Mouse (Mus musculus): ENCODE data around the gene B4galnt4. TPM values are rescaled to one million over a fixed set of nuclear protein-coding genes. Genes with fewer than 3 reads are reported as not detected.
A peak's percentile ranks its signal among the peaks of the same experiment; 100 is the strongest.
"Not testable (repeated sequence)": the region's sequence is repeated elsewhere in the genome, so short reads cannot be mapped to it uniquely, and the experiment has no call there.

B4galnt4 gene
- 10 to 100 TPM; 92.9 to 93.9 TPM for total RNA-seq (2021)
- long read RNA-seq, experiment 1, transcript B4galnt4-201 (20 exons, 3,556 nt) = major isoform, 5 of 33 reads
- long read RNA-seq, experiment 1, partial matches to known transcripts = 23 of 33 reads
- long read RNA-seq, experiment 1, other reads (novel, unspliced or antisense) = 5 of 33 reads
- long read RNA-seq, experiment 2, transcript B4galnt4-201 (20 exons, 3,556 nt) = major isoform, 12 of 39 reads
- long read RNA-seq, experiment 2, partial matches to known transcripts = 20 of 39 reads
- long read RNA-seq, experiment 2, other reads (novel, unspliced or antisense) = 7 of 39 reads

- DNase-seq (ENCODE audit: low spot score in 2 of 2) = peak; percentile 95 to 96
- intact Hi-C loops (cut with DNase I) = no loop called here
Measured at GRCm38 (mm10) chr7:141060426-141061242, at the start of gene B4galnt4. Gene B4galnt4 (plus strand): TSS chr7:141061104.

- DNase-seq (ENCODE audit: low spot score in 2 of 2) = no peak
- intact Hi-C loops (cut with DNase I) = no loop called here
Measured at GRCm38 (mm10) chr7:141011238-141011770, 49.6 kb upstream of the B4galnt4 start.

DNA sequence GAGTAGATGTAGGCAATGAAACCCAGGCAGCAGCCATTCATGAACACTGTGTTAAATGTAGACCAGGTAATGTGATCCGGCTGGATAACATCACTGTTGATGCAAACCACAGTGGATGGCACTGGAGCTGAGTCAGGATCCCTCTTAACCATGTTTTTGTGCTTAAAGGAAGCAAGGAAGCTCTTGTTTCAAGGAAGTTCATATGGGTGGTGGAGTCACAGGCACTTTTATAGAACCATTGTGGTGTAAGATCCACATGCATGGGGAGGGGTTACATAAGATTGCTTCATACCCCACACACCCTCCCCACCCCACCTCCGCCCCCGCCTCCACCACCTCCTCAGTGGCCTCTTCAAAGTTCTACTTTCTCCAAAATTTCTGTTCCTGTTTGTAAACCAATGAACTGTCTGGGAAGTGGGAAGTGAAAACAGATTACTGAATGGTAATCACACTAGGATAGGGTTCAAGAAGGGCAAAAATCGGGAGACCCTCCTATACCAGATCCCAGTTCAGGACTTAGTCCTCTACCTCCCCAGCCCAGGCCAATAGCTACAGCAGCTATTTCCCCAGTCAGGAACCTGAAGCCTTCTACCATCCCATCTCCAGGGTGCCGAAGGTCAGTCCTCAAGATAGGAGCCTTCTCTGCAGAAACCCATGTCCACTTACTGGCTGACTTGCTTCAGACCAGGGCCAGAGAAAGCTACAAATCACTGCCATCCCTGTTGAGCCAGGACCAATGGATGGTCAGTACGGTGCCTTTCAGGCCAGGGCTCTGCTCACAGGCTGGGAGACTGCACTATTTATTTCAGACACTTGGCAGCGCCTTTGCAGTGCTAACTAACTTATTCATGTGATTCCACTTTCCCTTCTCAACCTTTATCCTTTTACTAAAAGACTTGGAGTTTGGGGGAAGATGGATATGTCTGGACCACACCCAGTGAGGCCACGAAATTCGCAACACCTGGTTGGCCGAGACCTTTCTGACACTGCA lies 43.9 kb upstream of the B4galnt4 start:
- DNase-seq (ENCODE audit: low spot score in 2 of 2) = no peak
- intact Hi-C loops (cut with DNase I) = no loop called here

GRCm38 (mm10) chr7:141017824-141018223 lies 43.1 kb upstream of the B4galnt4 start, which contains the start of gene Ifitm6:
Gene Ifitm6 (minus strand): TSS chr7:141017924.
- DNase-seq (ENCODE audit: low spot score in 2 of 2); intact Hi-C loops (cut with DNase I): not testable (repeated sequence)

DNA sequence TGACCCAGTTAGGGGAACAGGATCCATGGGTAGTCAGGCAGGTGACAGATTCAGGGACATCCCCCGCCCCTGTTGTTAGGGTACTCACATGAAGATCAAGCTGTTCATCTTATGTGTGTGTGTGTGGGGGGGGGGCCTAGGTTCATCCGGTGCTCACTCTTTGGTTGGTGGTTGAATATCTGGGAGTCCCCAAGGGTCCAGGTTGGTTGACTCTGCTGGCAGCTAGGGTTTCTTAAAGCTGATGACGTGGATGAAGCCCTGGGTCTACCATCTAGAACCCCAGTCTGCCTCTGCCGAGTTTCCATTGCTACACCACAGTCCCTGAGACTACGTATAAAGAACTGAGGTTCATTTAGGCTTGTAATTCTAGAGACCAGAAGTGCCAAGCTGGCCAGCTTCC lies 41.9 kb upstream of the B4galnt4 start:
- intact Hi-C loops (cut with DNase I) = no loop called here
- no peak for DNase-seq (ENCODE audit: low spot score in 2 of 2)

DNA sequence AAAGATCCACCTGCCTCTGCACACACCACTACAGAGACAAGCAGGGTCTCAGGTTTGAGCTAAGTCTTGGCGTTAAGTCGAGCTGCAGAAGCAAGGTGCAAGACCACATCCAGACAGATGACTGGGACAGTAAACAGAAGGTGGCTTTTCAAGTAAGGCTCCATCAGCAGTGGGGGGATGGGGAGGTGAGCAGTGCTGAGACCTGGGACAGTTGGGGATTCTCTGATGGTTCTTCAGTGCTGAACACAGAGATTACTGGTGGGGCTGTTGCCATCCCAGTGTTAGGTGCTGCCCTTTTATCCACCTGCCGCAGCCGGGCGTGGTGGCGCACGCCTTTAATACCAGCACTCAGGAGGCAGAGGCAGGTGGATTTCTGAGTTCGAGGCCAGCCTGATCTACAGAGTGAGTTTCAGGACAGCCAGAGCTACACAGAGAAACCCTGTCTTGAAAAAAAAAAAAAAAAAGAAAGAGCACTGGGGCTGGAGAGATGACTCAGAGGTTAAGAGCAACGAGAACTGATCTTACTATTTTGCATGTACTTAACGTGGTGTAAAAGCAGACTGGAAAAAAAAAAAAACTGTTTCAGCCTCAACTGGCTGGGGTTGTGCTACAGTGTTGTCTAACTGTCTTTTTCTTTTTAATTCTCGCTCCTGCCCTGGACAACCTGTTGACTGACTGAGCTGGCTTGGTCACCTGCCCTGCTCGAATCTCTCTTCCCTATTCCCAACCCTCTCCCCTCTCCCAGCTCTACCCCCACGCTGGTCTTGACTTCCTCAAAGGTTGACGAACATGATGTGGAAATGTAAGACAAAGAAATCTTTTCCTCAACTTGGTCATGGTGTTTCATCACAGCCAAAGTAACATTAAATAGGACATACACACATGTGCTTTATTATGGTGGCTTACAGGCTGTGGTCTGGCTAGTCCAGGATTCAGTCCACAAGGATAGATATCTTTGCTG lies 39.1 kb upstream of the B4galnt4 start:
- no peak for DNase-seq (ENCODE audit: low spot score in 2 of 2)
- intact Hi-C loops (cut with DNase I) = no loop called here

DNA sequence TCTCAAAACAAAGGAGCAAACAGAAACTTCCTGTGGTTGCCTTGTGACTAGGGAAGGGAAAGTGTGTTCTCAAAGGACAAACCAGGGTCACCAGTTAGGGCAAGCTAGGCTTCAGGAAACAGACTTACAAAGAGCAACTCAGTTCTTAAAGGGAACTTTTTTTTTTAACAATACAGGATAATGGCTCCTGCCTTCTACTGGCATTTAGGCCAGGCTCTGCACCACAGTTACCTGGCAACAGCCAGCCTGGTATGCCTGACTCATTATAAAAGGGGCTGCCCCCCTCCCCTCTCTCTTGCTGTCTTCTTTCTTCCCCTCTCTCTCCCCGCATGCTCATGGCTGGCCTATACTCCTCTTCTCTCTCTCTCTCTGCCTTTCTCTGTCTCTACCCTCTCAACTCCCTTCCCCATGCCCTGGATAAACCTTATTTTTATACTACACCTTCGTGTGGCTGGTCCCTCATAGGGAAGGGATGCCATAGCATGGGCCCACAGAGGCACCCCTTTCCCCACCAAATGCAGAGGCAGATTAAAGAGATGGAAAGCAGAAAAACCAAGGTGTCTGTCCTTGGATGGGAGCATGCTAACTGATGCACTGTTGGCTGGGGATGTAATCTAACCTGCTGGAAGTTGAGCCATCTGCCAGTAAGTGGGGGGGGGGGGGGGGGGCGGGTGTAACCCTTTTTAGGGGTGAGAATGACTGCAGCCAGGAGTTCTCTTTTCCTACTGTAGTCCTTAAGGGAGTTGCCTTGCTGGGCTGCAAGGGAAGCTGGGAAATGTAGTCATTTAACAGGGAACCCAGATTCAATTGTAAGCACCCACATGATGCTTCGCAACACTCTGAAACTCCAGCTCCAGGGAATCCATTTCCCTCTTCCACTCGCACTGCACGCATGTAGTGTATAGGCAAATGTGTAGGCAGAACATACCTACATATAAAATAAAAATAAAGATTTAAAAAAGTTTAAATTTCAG lies 35.8 kb upstream of the B4galnt4 start:
- DNase-seq (ENCODE audit: low spot score in 2 of 2) = peak in 1 of 2 experiments; percentile 23
- intact Hi-C loops (cut with DNase I) = no loop called here

GRCm38 (mm10) chr7:141026097-141026739 lies 34.7 kb upstream of the B4galnt4 start:
- no peak for DNase-seq (ENCODE audit: low spot score in 2 of 2)
- intact Hi-C loops (cut with DNase I) = no loop called here

DNA sequence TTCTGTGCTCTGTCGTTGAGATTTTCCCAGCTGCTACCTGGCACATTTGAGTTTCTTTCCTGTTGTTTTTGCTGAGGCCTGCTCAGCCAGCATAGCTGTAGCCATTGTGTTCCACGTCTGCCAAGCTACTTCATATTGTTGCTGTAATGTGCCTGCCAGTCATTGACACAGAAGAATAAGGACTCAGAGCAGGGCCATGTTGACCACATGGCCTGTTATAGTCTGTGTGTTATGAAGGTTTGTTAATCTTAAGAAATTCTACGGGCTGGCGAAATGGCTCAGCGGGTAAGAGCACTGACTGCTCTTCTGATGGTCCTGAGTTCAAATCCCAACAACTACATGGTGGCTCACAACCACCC lies 34.2 kb upstream of the B4galnt4 start:
- intact Hi-C loops (cut with DNase I) = no loop called here
- DNase-seq (ENCODE audit: low spot score in 2 of 2) = no peak

DNA sequence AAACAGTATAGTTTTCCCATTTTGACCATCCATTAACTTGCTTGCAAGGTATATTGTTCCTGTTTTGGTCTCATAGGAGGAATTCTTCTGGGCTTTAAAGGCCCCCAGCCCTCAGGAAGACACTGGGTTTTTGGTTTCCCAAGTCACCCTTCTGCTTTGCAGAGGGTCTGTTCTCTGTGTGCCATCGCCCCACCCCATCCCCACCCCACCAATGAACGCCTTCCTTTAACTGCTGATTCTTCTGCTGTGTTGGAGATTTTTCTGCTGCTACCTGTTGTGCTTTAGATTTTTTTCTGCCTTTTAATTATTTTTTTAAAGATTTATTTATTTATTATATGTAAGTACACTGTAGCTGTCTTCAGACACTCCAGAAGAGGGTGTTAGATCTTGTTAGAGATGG lies 32.1 kb upstream of the B4galnt4 start, which contains the start of gene Gm17387:
Gm17387 (plus strand) TSS at position 301 of the 400 bp plus-strand sequence.
- DNase-seq (ENCODE audit: low spot score in 2 of 2) = no peak
- intact Hi-C loops (cut with DNase I) = no loop called here

- no peak for DNase-seq (ENCODE audit: low spot score in 2 of 2)
- intact Hi-C loops (cut with DNase I) = no loop called here
Measured at GRCm38 (mm10) chr7:141030390-141030789, 30.5 kb upstream of the B4galnt4 start.

GRCm38 (mm10) chr7:141032458-141033167 lies 28.3 kb upstream of the B4galnt4 start:
- intact Hi-C loops (cut with DNase I) = no loop called here
- DNase-seq (ENCODE audit: low spot score in 2 of 2) = no peak

GRCm38 (mm10) chr7:141036624-141037023 lies 24.3 kb upstream of the B4galnt4 start:
- DNase-seq (ENCODE audit: low spot score in 2 of 2); intact Hi-C loops (cut with DNase I): not testable (repeated sequence)

DNA sequence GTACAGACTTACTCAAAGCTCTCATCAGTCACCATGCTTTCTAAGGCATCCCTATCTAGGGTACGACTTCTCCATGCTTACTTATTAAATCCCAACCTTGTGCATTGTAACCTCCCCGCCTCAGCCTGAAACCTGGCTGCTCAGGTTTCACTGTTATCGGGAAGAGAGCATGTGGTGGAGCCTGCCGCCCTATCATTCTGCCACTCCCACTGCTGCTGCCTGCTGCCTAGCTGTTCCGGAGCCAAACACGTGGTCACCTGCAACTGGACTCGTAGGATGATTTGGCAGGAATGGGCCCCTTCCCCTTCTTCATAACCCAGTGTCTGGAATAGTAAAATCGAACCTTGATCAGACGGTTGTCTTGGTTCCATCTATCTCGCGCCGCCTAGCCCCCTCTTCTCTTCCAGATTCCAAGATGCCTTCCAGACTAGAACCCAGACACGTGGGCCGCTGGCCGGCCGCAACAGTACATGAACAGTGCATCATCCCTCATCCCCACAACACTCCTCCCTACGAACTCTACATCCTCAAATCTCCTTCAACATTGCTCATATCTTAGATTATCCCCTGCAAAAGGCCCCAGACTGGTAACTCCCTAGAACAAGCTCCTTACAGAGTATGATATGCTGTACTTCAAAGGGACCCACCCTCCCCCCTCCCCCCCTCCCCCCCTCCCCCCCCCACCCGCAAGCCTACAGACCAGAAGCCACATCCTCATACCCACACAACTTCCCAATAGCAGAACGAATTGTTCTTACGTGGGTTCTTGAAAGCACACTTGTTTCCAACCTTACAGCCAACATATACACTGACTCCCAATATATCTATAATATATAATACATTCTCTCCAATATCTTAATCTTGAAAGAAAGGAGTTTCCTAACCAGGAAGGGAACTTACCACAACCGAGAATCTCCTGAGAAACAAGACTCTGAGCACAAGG lies 22.5 kb upstream of the B4galnt4 start:
- intact Hi-C loops (cut with DNase I) = no loop called here
- DNase-seq (ENCODE audit: low spot score in 2 of 2) = no peak
